Comparison of ENCODE assay signal across 8 mouse cellular contexts in the genomic region with DNA sequence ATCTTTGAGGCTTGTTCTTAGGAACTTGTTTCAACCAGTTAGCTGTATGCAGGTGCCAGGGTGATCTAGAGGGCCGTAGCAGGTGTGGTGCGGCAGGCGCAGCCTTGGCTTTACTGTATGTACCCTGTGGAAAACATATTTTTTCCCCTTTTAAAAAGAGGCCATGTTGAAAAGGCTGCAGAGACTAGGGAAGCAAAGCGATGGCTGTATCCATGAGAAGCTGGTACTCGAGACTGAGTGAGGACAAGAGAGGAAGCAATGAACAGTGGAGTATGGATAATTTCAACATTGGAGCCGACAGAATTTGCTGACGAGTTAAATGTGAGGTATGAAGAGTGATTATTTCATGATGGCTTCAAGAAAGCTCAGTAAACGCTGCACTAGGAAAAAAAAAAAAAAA. TPM values are rescaled to one million over a fixed set of nuclear protein-coding genes. Genes with fewer than 3 reads are reported as not detected.
A peak's percentile ranks its signal among the peaks of the same experiment; 100 is the strongest.
DNase-seq lines count a peak whose midpoint lies in the region; ATAC-seq and TF ChIP-seq lines count a peak whose summit lies in the region.

No protein-coding gene starts in this region.

- ATAC-seq in heart, postnatal 0 days (ENCODE audit: insufficient read depth, low read depth), result no peak
- 0 out of 2 replicates have a peak, but pooled peaks have one; percentile 3 for ATAC-seq in embryonic facial prominence, embryonic 12.5 days (ENCODE audit: insufficient number of reproducible peaks, insufficient read depth, low FRiP score, low TSS enrichment)
- peak; percentile 14; the same call in 1 of the 2 replicates for ATAC-seq in hindbrain, embryonic 14.5 days (ENCODE audit: low FRiP score)
- ATAC-seq in midbrain, embryonic 13.5 days, result peak; percentile 53

- H3K27me3 ChIP-seq in heart, postnatal 0 days (ENCODE audit: control insufficient read depth, insufficient read depth, low read length), result no peaks in the 10 kb centered on the region
- no peaks in the 10 kb centered on the region for H3K27me3 ChIP-seq in embryonic facial prominence, embryonic 12.5 days
- H3K27me3 ChIP-seq in hindbrain, embryonic 14.5 days (ENCODE audit: control insufficient read depth, insufficient read depth, low read length), result no peaks in the 10 kb centered on the region
- H3K27me3 ChIP-seq in midbrain, embryonic 13.5 days, result 0 out of 2 replicates have a peak, but pooled peaks cover 2% of the 10 kb centered on the region
- H3K27me3 ChIP-seq in thymus, adult 2 months (ENCODE audit: control insufficient read depth, insufficient read depth, low read length), result no peaks in the 10 kb centered on the region

- no peak for TF ChIP-seq CTCF in heart, postnatal 0 days (IDR thresholded peaks at IDR 0.05; ENCODE audit: low read depth)
- TF ChIP-seq CTCF in thymus, adult 2 months (IDR thresholded peaks at IDR 0.05; ENCODE audit: borderline replicate concordance, control insufficient read depth, extremely low read depth, insufficient read depth, low read length, poor library complexity), result no peak

- 0 out of 2 replicates have a peak overlapping the region, but pooled peaks have one; percentile 51 for H3K4me3 ChIP-seq in heart, postnatal 0 days (ENCODE audit: low read depth, low read length)
- H3K4me3 ChIP-seq in embryonic facial prominence, embryonic 12.5 days, result no peak overlapping the region
- H3K4me3 ChIP-seq in hindbrain, embryonic 14.5 days (replicated peaks; ENCODE audit: low read length), result peak overlapping the region; percentile 41; the same call in 1 of the 2 replicates
- H3K4me3 ChIP-seq in midbrain, embryonic 13.5 days (replicated peaks), result peak overlapping the region; percentile 46; the same call in 1 of the 2 replicates
- H3K4me3 ChIP-seq in thymus, adult 2 months (ENCODE audit: control insufficient read depth, insufficient read depth, low read length), result no peak overlapping the region

- no peak for DNase-seq in heart, postnatal 0 days (ENCODE audit: low spot score)
- no peak for DNase-seq in heart, adult 9 months (ENCODE audit: low spot score in 2 of 2)
- DNase-seq in hindbrain, embryonic 14.5 days (ENCODE audit: low spot score), result no peak
- no peak for DNase-seq in thymus, adult 2 months
- DNase-seq in Muller cell, postnatal 12 days (ENCODE audit: inconsistent ontology term), result no peak
- no peak for DNase-seq in thymus, adult 18-20 months

- no peak overlapping the region for H3K9ac ChIP-seq in heart, postnatal 0 days (replicated peaks; ENCODE audit: low read depth, low read length)
- H3K9ac ChIP-seq in embryonic facial prominence, embryonic 12.5 days, result no peak overlapping the region; the same call in 1 of the 2 replicates
- H3K9ac ChIP-seq in hindbrain, embryonic 14.5 days, result peak overlapping the region; percentile 64; the same call in 1 of the 2 replicates
- 0 out of 2 replicates have a peak overlapping the region, but pooled peaks have one; percentile 40 for H3K9ac ChIP-seq in midbrain, embryonic 13.5 days (replicated peaks)

- peak overlapping the region; percentile 70 for H3K4me2 ChIP-seq in heart, postnatal 0 days (ENCODE audit: low read depth, low read length)
- peak overlapping the region; percentile 63 for H3K4me2 ChIP-seq in embryonic facial prominence, embryonic 12.5 days (replicated peaks)
- peak overlapping the region; percentile 66 for H3K4me2 ChIP-seq in hindbrain, embryonic 14.5 days (replicated peaks)
- peak overlapping the region; percentile 69 for H3K4me2 ChIP-seq in midbrain, embryonic 13.5 days (replicated peaks)

- no peaks in the 10 kb centered on the region for H3K9me3 ChIP-seq in heart, postnatal 0 days (replicated peaks; ENCODE audit: control insufficient read depth, low read length)
- no peaks in the 10 kb centered on the region for H3K9me3 ChIP-seq in embryonic facial prominence, embryonic 12.5 days
- no peaks in the 10 kb centered on the region for H3K9me3 ChIP-seq in hindbrain, embryonic 14.5 days (ENCODE audit: control insufficient read depth, low read length)
- no peaks in the 10 kb centered on the region for H3K9me3 ChIP-seq in midbrain, embryonic 13.5 days

- H3K27ac ChIP-seq in heart, postnatal 0 days (ENCODE audit: low read depth), result peak overlapping the region; percentile 61
- H3K27ac ChIP-seq in embryonic facial prominence, embryonic 12.5 days, result peak overlapping the region; percentile 63
- H3K27ac ChIP-seq in hindbrain, embryonic 14.5 days, result peak overlapping the region; percentile 78
- H3K27ac ChIP-seq in midbrain, embryonic 13.5 days, result peak overlapping the region; percentile 63
- no peak overlapping the region for H3K27ac ChIP-seq in thymus, adult 2 months (ENCODE audit: control insufficient read depth, insufficient read depth, low read length)

- H3K4me1 ChIP-seq in heart, postnatal 0 days (ENCODE audit: control insufficient read depth, insufficient read depth), result peaks cover 5% of the 10 kb centered on the region
- no peaks in the 10 kb centered on the region for H3K4me1 ChIP-seq in embryonic facial prominence, embryonic 12.5 days
- H3K4me1 ChIP-seq in hindbrain, embryonic 14.5 days (replicated peaks; ENCODE audit: control insufficient read depth, insufficient read depth, low read length), result 0 out of 2 replicates have a peak, but pooled peaks cover 5% of the 10 kb centered on the region
- H3K4me1 ChIP-seq in midbrain, embryonic 13.5 days (replicated peaks), result peaks cover 12% of the 10 kb centered on the region
- H3K4me1 ChIP-seq in thymus, adult 2 months (replicated peaks; ENCODE audit: control insufficient read depth, insufficient read depth, low read length), result no peaks in the 10 kb centered on the region

- no peak for TF ChIP-seq EP300 in heart, postnatal 0 days (IDR thresholded peaks at IDR 0.05; ENCODE audit: low read depth)

- no peaks in the 10 kb centered on the region for H3K36me3 ChIP-seq in heart, postnatal 0 days (replicated peaks; ENCODE audit: control insufficient read depth, insufficient read depth, low read length)
- no peaks in the 10 kb centered on the region for H3K36me3 ChIP-seq in embryonic facial prominence, embryonic 12.5 days
- H3K36me3 ChIP-seq in hindbrain, embryonic 14.5 days (replicated peaks; ENCODE audit: control insufficient read depth, insufficient read depth), result no peaks in the 10 kb centered on the region
- H3K36me3 ChIP-seq in midbrain, embryonic 13.5 days, result no peaks in the 10 kb centered on the region
- H3K36me3 ChIP-seq in thymus, adult 2 months (ENCODE audit: control insufficient read depth, insufficient read depth, low read length), result no peaks in the 10 kb centered on the region

- no peak for TF ChIP-seq POLR2A in thymus, adult 2 months (IDR thresholded peaks at IDR 0.05; ENCODE audit: control insufficient read depth, extremely low read depth, insufficient read depth, low read length, poor library complexity)

- 53% methylated on average over 8 of the region's 8 CpGs for WGBS in heart, postnatal 0 days
- WGBS in embryonic facial prominence, embryonic 12.5 days, result 65% methylated on average over 8 of the region's 8 CpGs
- WGBS in hindbrain, embryonic 14.5 days, result 65% methylated on average over 8 of the region's 8 CpGs
- WGBS in midbrain, embryonic 13.5 days, result 73% methylated on average over 8 of the region's 8 CpGs
- 84% methylated on average over 8 of the region's 8 CpGs for WGBS in thymus, adult 2 months

RNA-seq across cellular contexts. Expression of gene 4930505A04Rik, which starts 0.4 kb away (rescaled TPM):
- not detected in 2 replicates for total RNA-seq in heart, postnatal 0 days (2014; rRNA removed; ENCODE audit: low replicate concordance)
- not detected in 2 replicates for polyA plus RNA-seq in heart, postnatal 0 days (2015; fragmentation: Nextera tagmentation; extraction: Ambion mirVana)
- not detected in 2 replicates for polyA plus RNA-seq in embryonic facial prominence, embryonic 12.5 days (2016; fragmentation: Nextera tagmentation; extraction: Ambion mirVana)
- 0.21 and 0.29 TPM in 2 replicates for polyA plus RNA-seq in hindbrain, embryonic 14.5 days (2014; fragmentation: Nextera tagmentation; extraction: Ambion mirVana)
- polyA plus RNA-seq in midbrain, embryonic 13.5 days (2015; fragmentation: Nextera tagmentation; extraction: Ambion mirVana), result not detected in 2 replicates
- not detected in 2 replicates for polyA plus RNA-seq in thymus, adult 2 months (2012; rRNA removed)

Comparison
In these comparisons a context has a peak if more than half of its experiments do, and no peak if none do; other contexts are left out.
1. H3K4me3 ChIP-seq: peak in heart, postnatal 0 days (single experiment), hindbrain, embryonic 14.5 days (single experiment) and midbrain, embryonic 13.5 days (single experiment); none in embryonic facial prominence, embryonic 12.5 days (single experiment) and thymus, adult 2 months (single experiment).
2. H3K9ac ChIP-seq: peak in hindbrain, embryonic 14.5 days (single experiment) and midbrain, embryonic 13.5 days (single experiment); none in heart, postnatal 0 days (single experiment) and embryonic facial prominence, embryonic 12.5 days (single experiment).
3. Peak in every context shown above with its lines, with median percentiles within 50 percentile points of each other: H3K4me2 ChIP-seq.